Mouse (Mus musculus): ENCODE measurements at regions not wholly inside any gene's neighbourhood (a gene's known extent, or its start where the extent isn't known, plus 50 kb on each side); places are given as distances from the start of the nearest gene placed in this dataset.

- DNase-seq = no peak
Measured at GRCm38 (mm10) chr16:7839139-7839538, 585.8 kb downstream of the Tmem114 start.

DNA sequence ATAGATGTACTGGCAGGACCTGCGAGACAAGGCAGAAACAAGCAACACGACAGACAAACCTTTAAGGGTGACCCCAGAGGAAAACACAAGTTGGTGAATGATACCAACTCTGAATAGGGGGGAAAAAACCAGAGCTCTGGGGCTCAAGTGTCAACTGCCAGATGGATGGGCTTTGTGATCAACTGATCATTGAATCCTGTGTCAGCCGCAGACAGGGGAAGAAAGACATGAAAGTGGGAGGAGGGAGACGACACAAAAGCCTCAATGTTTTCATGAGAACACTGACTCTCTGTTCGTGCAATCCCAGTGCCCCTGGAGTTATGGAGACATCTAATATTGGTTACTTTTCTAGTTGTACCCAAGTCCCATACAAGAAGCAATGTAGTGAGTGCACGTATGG is 593.8 kb downstream of the Tmem114 start:
- DNase-seq = no peak

DNA sequence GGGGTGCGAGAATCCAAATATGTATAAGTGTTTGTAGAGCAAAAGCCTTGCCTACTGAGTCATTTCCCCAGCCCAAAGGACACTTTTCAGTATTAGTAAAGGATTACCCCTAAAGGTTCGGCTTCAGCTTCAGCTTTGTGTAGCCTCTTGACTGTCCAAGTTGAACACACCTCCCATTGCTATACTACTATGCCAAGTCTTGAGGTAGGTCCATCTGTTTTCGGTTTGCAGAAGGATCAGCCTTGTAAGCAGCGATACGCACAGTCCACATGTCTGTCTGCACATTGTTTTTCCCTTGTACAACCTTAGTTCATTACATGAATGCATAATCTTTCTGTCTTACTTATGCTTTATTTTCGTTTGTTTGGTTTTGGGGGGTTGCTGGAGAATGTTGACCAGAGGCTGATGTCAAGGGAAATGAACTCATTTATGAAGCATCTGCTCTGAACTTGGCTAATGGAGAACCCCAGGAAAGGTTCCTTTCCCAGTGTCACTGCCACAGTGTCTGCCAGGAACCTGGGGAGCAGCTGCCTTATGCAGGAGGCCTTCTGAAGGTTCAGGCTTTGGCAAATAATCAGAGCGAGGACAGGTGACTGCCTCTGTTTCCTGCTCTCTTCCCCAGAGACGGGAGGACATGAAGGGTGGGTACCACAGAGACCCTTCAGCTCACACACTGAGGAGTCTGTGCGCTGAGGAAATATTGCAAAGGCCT is 594.8 kb downstream of the Tmem114 start:
- no peak for DNase-seq

GRCm38 (mm10) chr16:7801161-7801560 is 623.8 kb downstream of the Tmem114 start:
- no peak for DNase-seq

DNA sequence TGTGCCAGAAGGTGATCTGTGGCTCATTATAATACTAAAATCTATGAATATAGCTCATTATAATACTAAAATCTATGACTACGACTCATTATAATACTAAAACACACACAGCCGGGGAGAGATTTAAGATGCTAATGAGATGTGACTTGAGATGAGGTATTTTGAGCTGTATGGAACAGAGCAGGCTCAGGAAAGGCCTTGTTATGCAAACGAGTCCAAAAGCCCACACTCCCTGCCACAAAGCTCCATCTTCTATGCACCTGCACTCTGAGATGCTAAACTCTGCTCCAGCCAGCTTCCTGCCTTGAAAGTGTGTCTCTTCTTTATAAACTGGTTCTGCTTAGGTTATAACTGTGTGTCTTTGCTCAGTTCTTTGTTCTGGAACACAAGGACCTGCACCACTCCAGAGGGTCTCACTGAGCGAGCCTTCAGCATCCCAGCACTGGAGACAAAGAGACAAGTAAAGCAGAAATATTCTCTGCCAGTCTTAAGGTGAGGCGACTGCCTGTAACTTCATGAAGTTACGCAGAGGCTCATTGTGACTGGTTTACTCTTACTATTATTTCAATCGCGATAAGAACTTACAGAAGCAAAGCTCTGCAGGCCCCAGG is 627.7 kb downstream of the Tmem114 start:
- peak; percentile 41 for DNase-seq

- no peak for DNase-seq
Measured at GRCm38 (mm10) chr16:7795561-7795960, 629.4 kb downstream of the Tmem114 start.

GRCm38 (mm10) chr16:7792521-7792920 is 632.4 kb downstream of the Tmem114 start:
- no peak for DNase-seq

DNA sequence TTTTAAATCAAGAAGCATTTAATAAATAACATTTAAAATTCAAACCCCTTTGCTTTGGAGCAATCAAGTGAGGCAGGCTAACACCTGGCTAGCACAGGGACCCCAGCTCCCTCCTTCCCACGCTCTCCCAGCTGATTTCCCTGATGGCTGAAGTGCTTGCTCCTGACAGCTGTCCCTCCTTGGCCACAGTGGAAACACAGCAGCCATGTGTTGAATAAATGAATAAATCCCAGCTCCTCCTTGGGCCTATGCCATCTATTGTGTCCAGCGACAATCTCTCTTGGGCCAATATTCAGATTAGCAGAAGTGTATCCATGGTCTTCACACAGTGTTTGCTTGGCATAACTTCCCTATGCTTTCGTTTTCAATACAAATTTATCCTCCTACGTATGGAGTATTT is 634.7 kb downstream of the Tmem114 start:
- peak; percentile 51 for DNase-seq

DNA sequence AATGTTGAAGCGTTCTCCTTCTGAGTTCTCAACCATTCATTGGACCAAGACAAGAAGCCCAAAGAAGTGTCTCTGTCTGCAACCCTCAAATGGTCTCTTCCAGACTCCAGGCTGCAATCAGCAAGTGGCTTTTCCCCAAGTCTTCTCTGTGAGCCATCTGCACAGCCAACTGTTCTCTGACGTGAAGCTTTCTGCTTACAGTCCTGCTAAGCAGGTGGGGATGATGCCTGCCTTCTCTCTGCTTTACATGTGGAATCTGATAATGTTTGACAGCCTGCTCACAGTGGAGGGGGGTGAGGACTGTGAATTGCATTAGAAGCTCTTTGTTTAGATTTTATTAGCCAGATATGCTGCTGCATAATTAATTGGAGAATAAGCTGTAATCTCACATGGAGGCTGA is 636.7 kb downstream of the Tmem114 start:
- DNase-seq = peak; percentile 86

DNA sequence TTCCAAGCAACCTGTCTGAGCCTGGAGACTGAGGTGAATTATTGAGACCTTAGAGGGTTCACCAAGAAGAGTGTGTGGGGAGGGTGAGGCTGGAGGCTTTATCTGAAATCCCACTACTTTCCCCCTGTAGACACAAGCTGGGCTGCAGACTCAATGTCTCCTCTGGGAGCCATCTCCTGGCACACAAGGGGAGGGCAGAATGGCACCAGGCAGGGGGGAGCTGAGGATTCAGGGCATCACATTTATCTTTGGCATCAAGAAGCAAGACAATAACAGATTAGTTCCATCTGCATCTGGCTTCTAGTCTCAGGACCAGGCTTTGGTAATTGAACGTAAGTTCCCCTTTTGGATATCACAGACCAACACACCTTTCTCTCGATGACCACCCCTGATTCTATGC is 643.4 kb downstream of the Tmem114 start:
- DNase-seq = no peak

DNA sequence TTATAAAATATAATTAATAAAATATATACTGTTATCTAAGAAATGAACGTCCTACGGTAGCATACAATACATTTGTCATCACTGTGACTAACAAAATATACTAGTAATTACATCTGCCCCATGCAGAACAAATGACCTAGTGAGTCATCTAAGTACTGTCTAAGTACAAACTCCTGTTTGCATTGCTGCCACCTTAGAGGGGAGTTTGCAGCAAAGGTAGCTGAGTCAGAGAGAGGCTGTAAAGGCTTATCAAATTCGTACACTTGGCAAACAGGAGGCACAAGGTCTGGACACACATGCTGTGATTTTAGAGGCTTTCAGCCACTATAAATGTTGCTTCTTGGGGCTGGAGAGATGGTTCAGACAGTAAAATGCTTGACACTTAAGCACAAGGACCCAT is 649.3 kb downstream of the Tmem114 start:
- no peak for DNase-seq

GRCm38 (mm10) chr16:7768433-7768832 is 656.5 kb downstream of the Tmem114 start:
- no peak for DNase-seq

- no peak for DNase-seq
Measured at GRCm38 (mm10) chr16:7767691-7768090, 657.2 kb downstream of the Tmem114 start.

- DNase-seq = peak; percentile 85
Measured at GRCm38 (mm10) chr16:7764383-7764782, 660.6 kb downstream of the Tmem114 start.

DNA sequence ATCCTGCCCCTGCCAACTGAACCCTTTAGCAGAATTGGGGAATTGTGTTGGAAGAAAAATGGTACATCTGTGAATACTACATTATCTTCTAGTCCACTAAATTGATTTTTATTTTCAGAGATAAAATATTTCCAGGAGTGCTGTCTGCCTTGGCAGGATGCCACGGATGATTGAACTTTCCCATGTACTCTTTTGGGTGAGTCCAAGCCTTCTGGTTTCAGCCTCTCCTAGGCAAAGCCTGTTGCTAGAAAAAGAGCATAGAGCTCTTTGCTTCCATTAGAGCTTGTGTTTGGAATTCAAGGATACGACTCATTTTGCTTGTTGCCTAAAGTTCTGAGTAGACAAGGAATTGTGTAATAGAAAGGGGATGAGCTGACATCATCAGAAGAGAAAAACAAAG is 696.8 kb downstream of the Tmem114 start:
- DNase-seq = no peak

- no peak for DNase-seq
Measured at GRCm38 (mm10) chr16:7725225-7725624, 699.7 kb downstream of the Tmem114 start.

DNA sequence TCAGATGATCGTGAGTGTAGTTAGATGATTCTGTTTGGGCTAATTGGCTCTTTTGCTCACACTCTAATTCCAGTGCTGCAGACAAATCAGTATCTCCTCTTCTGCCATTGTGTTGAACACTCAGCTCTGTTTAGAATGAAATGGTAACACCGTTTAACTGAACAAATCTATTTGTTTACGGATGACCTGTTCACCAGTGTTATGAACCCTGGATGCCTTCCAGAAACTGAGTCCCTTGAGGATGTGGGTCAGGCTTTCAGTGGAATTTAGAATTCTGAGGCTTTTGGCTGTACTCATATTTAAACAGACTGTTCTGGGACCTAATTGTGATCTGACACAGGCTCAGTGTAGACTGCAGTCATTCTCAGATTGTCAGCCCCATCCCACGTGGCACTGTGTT is 723.5 kb downstream of the Tmem114 start:
- peak; percentile 90 for DNase-seq

DNA sequence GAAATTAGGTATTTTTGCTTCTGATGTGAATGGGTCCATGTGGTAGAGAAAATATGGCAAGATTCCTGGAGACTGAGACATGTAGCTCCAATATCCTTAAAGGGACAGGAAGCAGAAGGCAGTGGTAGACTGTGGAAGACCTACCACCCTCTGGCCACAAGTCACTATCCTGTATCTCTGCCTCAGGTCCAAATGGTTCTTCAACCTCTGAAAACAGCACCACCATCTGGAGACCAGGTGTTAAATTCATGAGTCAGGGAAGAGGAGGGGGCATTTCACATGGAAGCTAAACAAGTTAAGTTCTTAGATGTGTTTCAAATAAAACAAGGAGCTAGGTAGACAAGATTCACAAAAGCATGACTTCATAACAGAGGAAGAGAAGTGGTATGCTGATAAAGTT is 739.5 kb downstream of the Tmem114 start:
- peak; percentile 6 for DNase-seq

GRCm38 (mm10) chr16:7666096-7666495 is 758.8 kb downstream of the Tmem114 start:
- DNase-seq = no peak

DNA sequence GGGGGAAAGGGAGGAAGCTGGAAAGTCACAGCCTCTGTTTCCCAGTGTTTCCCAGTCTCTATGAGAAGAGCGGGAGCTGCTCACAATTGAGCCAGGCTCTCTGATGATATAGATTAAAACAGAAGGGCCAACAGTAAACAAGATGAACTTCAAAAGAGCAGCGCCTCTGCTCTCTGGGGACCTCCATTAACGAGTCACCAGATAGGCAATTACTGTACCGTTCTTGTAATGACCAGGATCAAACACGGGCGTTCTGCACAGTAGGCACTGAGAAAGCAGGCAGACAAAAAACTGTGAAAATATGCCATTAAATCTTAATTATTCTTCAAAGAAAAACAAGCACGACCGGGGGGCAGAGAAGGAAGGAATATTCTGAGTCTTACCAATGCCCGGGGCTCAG is 766.8 kb downstream of the Tmem114 start:
- DNase-seq = peak; percentile 59

DNA sequence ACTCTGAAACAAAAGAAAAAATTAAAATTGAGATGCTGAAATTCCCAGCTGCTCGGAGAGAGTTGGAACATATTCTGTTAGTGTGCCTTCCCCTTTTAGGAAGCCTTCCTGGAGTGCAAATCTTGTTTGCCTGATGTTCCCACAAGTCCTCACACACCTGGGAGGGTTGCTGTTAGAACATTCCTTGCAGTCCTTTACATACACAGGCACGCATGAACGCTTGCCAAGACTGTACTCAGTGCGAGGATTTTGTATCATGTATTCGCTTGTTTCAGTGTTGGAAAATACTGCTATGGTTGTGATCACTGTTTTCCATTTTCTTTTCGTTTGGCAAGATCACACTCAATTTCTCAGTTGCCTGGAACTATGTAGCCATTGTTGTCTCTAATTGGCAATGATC is 770.5 kb downstream of the Tmem114 start:
- no peak for DNase-seq

- no peak for DNase-seq
Measured at GRCm38 (mm10) chr16:7649771-7650170, 775.2 kb downstream of the Tmem114 start.

- no peak for DNase-seq
Measured at GRCm38 (mm10) chr16:7647275-7647926, 777.5 kb downstream of the Tmem114 start.

DNA sequence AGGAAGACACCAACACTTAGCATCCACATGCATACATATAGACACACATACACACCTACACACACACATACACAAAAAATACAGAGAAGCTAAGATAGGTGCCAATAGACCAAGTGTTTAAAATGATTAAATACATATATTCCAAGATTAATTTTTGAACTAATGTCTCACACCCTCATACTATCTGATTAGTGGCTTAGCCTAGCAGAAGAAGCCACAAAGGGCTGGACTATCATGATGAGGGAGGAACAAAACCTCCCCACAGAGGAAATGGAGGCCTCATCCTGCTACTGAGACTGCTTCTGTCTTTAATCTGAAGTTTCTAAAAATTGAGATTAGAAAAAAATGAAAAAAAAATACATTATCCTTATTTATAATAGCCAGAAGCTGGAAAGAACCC is 780.6 kb downstream of the Tmem114 start:
- no peak for DNase-seq

Measured in retina, postnatal 1 day (tissue).